Mouse (Mus musculus): ENCODE measurements around the gene Atoh1. TPM values are rescaled to one million over a fixed set of nuclear protein-coding genes. Genes with fewer than 3 reads are reported as not detected.
A peak's percentile ranks its signal among the peaks of the same experiment; 100 is the strongest.

Gene Atoh1
- polyA plus RNA-seq, 1 experiment from 2014 or later, result 16.9 TPM

- peak; percentile 42 for DNase-seq (ENCODE audit: low spot score)
- Histone ChIP-seq H3K4me2 (ENCODE audit: low read depth) (peak overlapping the region; percentile 51), H3K9me3 (ENCODE audit: control insufficient read depth, low read length) (no peaks in the 10 kb centered on the region), H3K4me1 (ENCODE audit: control insufficient read depth, insufficient read depth, low read length) (peaks cover 14% of the 10 kb centered on the region; the same call in 1 of the 2 replicates), H3K4me3 (ENCODE audit: low read depth, low read length) (peak overlapping the region; percentile 31), H3K27me3 (ENCODE audit: control insufficient read depth, insufficient read depth, low read length) (peaks cover 80% of the 10 kb centered on the region), H3K27ac (ENCODE audit: low read depth, low read length) (no peak overlapping the region), H3K9ac (ENCODE audit: low read length) (no peak overlapping the region), H3K36me3 (ENCODE audit: control insufficient read depth, insufficient read depth, low read length) (no peaks in the 10 kb centered on the region)
- ATAC-seq (ENCODE audit: insufficient read depth, low FRiP score, low TSS enrichment), result no peak
- WGBS, result under 1% methylated on average over 17 of the region's 19 CpGs
Observed at GRCm38 (mm10) chr6:64730030-64730429, 1.1 kb downstream of the Atoh1 start.

- WGBS, result 2% methylated on average over 14 of the region's 14 CpGs
- H3K27me3 ChIP-seq (ENCODE audit: control insufficient read depth, insufficient read depth, low read length), result peaks cover 85% of the 10 kb centered on the region
- no peak overlapping the region for H3K9ac ChIP-seq (ENCODE audit: low read length)
- no peak overlapping the region for H3K4me2 ChIP-seq (ENCODE audit: low read depth)
- H3K4me3 ChIP-seq (ENCODE audit: low read depth, low read length), result peak overlapping the region; percentile 31; the same call in 1 of the 2 replicates
- H3K36me3 ChIP-seq (ENCODE audit: control insufficient read depth, insufficient read depth, low read length), result no peaks in the 10 kb centered on the region
- H3K4me1 ChIP-seq (ENCODE audit: control insufficient read depth, insufficient read depth, low read length), result peaks cover 14% of the 10 kb centered on the region; the same call in 1 of the 2 replicates
- peak; percentile 30 for DNase-seq (ENCODE audit: low spot score)
- ATAC-seq (ENCODE audit: insufficient read depth, low FRiP score, low TSS enrichment), result no peak
- no peaks in the 10 kb centered on the region for H3K9me3 ChIP-seq (ENCODE audit: control insufficient read depth, low read length)
- no peak overlapping the region for H3K27ac ChIP-seq (ENCODE audit: low read depth, low read length)
Observed at GRCm38 (mm10) chr6:64730506-64731020, 1.6 kb downstream of the Atoh1 start.

- 5% methylated on average over 7 of the region's 7 CpGs for WGBS
- H3K4me3 ChIP-seq (ENCODE audit: low read depth, low read length), result no peak overlapping the region
- peaks cover 88% of the 10 kb centered on the region for H3K27me3 ChIP-seq (ENCODE audit: control insufficient read depth, insufficient read depth, low read length)
- no peak for ATAC-seq (ENCODE audit: insufficient read depth, low FRiP score, low TSS enrichment)
- no peaks in the 10 kb centered on the region for H3K9me3 ChIP-seq (ENCODE audit: control insufficient read depth, low read length)
- H3K4me1 ChIP-seq (ENCODE audit: control insufficient read depth, insufficient read depth, low read length), result peaks cover 14% of the 10 kb centered on the region; the same call in 1 of the 2 replicates
- no peak overlapping the region for H3K27ac ChIP-seq (ENCODE audit: low read depth, low read length)
- H3K4me2 ChIP-seq (ENCODE audit: low read depth), result no peak overlapping the region
- DNase-seq (ENCODE audit: low spot score), result no peak
- H3K36me3 ChIP-seq (ENCODE audit: control insufficient read depth, insufficient read depth, low read length), result no peaks in the 10 kb centered on the region
- H3K9ac ChIP-seq (ENCODE audit: low read length), result no peak overlapping the region
Observed at GRCm38 (mm10) chr6:64731126-64731525, 2.2 kb downstream of the Atoh1 start.

GRCm38 (mm10) chr6:64731621-64732320 lies 2.8 kb downstream of the Atoh1 start:
- Histone ChIP-seq H3K9me3 (ENCODE audit: control insufficient read depth, low read length) (no peaks in the 10 kb centered on the region), H3K27ac (ENCODE audit: low read depth, low read length) (no peak overlapping the region), H3K4me3 (ENCODE audit: low read depth, low read length) (no peak overlapping the region), H3K9ac (ENCODE audit: low read length) (no peak overlapping the region), H3K36me3 (ENCODE audit: control insufficient read depth, insufficient read depth, low read length) (no peaks in the 10 kb centered on the region), H3K4me1 (ENCODE audit: control insufficient read depth, insufficient read depth, low read length) (peaks cover 14% of the 10 kb centered on the region; the same call in 1 of the 2 replicates), H3K27me3 (ENCODE audit: control insufficient read depth, insufficient read depth, low read length) (peaks cover 90% of the 10 kb centered on the region), H3K4me2 (ENCODE audit: low read depth) (no peak overlapping the region)
- no peak for DNase-seq (ENCODE audit: low spot score)
- ATAC-seq (ENCODE audit: insufficient read depth, low FRiP score, low TSS enrichment), result no peak
- WGBS, result 3% methylated on average over 8 of the region's 8 CpGs

- no peaks in the 10 kb centered on the region for H3K36me3 ChIP-seq (ENCODE audit: control insufficient read depth, insufficient read depth, low read length)
- H3K4me2 ChIP-seq (ENCODE audit: low read depth), result no peak overlapping the region
- no peak overlapping the region for H3K4me3 ChIP-seq (ENCODE audit: low read depth, low read length)
- H3K27ac ChIP-seq (ENCODE audit: low read depth, low read length), result no peak overlapping the region
- H3K9me3 ChIP-seq (ENCODE audit: control insufficient read depth, low read length), result no peaks in the 10 kb centered on the region
- peaks cover 14% of the 10 kb centered on the region; the same call in 1 of the 2 replicates for H3K4me1 ChIP-seq (ENCODE audit: control insufficient read depth, insufficient read depth, low read length)
- ATAC-seq (ENCODE audit: insufficient read depth, low FRiP score, low TSS enrichment), result no peak
- H3K27me3 ChIP-seq (ENCODE audit: control insufficient read depth, insufficient read depth, low read length), result peaks cover 77% of the 10 kb centered on the region
- WGBS, result 2% methylated on average over 4 of the region's 4 CpGs
- H3K9ac ChIP-seq (ENCODE audit: low read length), result no peak overlapping the region
- DNase-seq (ENCODE audit: low spot score), result no peak
Observed at GRCm38 (mm10) chr6:64733311-64733710, 4.4 kb downstream of the Atoh1 start.

- H3K4me1 ChIP-seq (ENCODE audit: control insufficient read depth, insufficient read depth, low read length), result peaks cover 8% of the 10 kb centered on the region; the same call in 1 of the 2 replicates
- 1% methylated on average over 54 of the region's 54 CpGs for WGBS
- peaks cover 63% of the 10 kb centered on the region for H3K27me3 ChIP-seq (ENCODE audit: control insufficient read depth, insufficient read depth, low read length)
- DNase-seq (ENCODE audit: low spot score) (peak; percentile 61), ATAC-seq (ENCODE audit: insufficient read depth, low FRiP score, low TSS enrichment) (peak; percentile 73)
- H3K4me3 ChIP-seq (ENCODE audit: low read depth, low read length), result peak overlapping the region; percentile 37
- peak overlapping the region; percentile 90 for H3K4me2 ChIP-seq (ENCODE audit: low read depth)
- H3K36me3 ChIP-seq (ENCODE audit: control insufficient read depth, insufficient read depth, low read length), result no peaks in the 10 kb centered on the region
- H3K9me3 ChIP-seq (ENCODE audit: control insufficient read depth, low read length), result no peaks in the 10 kb centered on the region
- H3K27ac ChIP-seq (ENCODE audit: low read depth, low read length), result no peak overlapping the region
- peak overlapping the region; percentile 31 for H3K9ac ChIP-seq (ENCODE audit: low read length)
Observed at GRCm38 (mm10) chr6:64734441-64735320, 5.8 kb downstream of the Atoh1 start.

GRCm38 (mm10) chr6:64736317-64736716 lies 7.4 kb downstream of the Atoh1 start:
- Histone ChIP-seq H3K4me1 (ENCODE audit: control insufficient read depth, insufficient read depth, low read length) (0 out of 2 replicates have a peak, but pooled peaks cover 5% of the 10 kb centered on the region), H3K27me3 (ENCODE audit: control insufficient read depth, insufficient read depth, low read length) (peaks cover 49% of the 10 kb centered on the region), H3K4me2 (ENCODE audit: low read depth) (no peak overlapping the region), H3K4me3 (ENCODE audit: low read depth, low read length) (no peak overlapping the region), H3K36me3 (ENCODE audit: control insufficient read depth, insufficient read depth, low read length) (no peaks in the 10 kb centered on the region), H3K9ac (ENCODE audit: low read length) (no peak overlapping the region), H3K27ac (ENCODE audit: low read depth, low read length) (no peak overlapping the region), H3K9me3 (ENCODE audit: control insufficient read depth, low read length) (no peaks in the 10 kb centered on the region)
- ATAC-seq (ENCODE audit: insufficient read depth, low FRiP score, low TSS enrichment), result no peak
- WGBS, result 82% methylated on average over 4 of the region's 4 CpGs
- no peak for DNase-seq (ENCODE audit: low spot score)

- Histone ChIP-seq H3K4me3 (ENCODE audit: low read depth, low read length) (no peak overlapping the region), H3K9ac (ENCODE audit: low read length) (no peak overlapping the region), H3K36me3 (ENCODE audit: control insufficient read depth, insufficient read depth, low read length) (no peaks in the 10 kb centered on the region), H3K27ac (ENCODE audit: low read depth, low read length) (no peak overlapping the region), H3K27me3 (ENCODE audit: control insufficient read depth, insufficient read depth, low read length) (no peaks in the 10 kb centered on the region), H3K4me2 (ENCODE audit: low read depth) (no peak overlapping the region), H3K9me3 (ENCODE audit: control insufficient read depth, low read length) (no peaks in the 10 kb centered on the region), H3K4me1 (ENCODE audit: control insufficient read depth, insufficient read depth, low read length) (no peaks in the 10 kb centered on the region)
- DNase-seq (ENCODE audit: low spot score), result no peak
- ATAC-seq (ENCODE audit: insufficient read depth, low FRiP score, low TSS enrichment), result no peak
- 88% methylated on average over 2 of the region's 2 CpGs for WGBS
Observed at GRCm38 (mm10) chr6:64742915-64743489, 14.1 kb downstream of the Atoh1 start.

Measured in neural tube, embryonic 11.5 days (tissue).